Mouse (Mus musculus) layer of hippocampus, adult 8-10 months (tissue): Measurements from ENCODE around the gene Ppef1. TPM values are rescaled to one million over a fixed set of nuclear protein-coding genes. Genes with fewer than 3 reads are reported as not detected.
"Not testable (repeated sequence)": the region's sequence is repeated elsewhere in the genome, so short reads cannot be mapped to it uniquely, and the experiment has no call there.

Experiments used
- DNase-seq, 2 experiments: peaks; one replicate each; pipeline ENCODE4 v3.0.0; 2022; ENCODE audit warnings: low spot score in 2 of 2
- total RNA-seq, 4 experiments: library from RNA; stranded (reverse); gene quantifications; 2 replicates each; pipeline ENCODE4 v1.2.4; 2022

Ppef1 gene
- 1 to 10 TPM in 1 of 4 experiments, under 1 TPM in 3; 0.13 to 2.8 (median 0.80) TPM for total RNA-seq

- no peak for DNase-seq
Measured at GRCm38 (mm10) chrX:160735650-160736049, at the start of gene Ppef1. Ppef1 (minus strand) TSS chrX:160735765.

- DNase-seq, result no peak
Measured at GRCm38 (mm10) chrX:160782276-160782675, 46.7 kb upstream of the Ppef1 start.

- peak; percentile 13 to 29 for DNase-seq
Measured at GRCm38 (mm10) chrX:160773033-160773432, 37.5 kb upstream of the Ppef1 start.

- not testable (repeated sequence) for DNase-seq
Measured at GRCm38 (mm10) chrX:160769622-160770021, 34.1 kb upstream of the Ppef1 start.

GRCm38 (mm10) chrX:160767713-160768112 is 32.1 kb upstream of the Ppef1 start, which contains the start of gene Rs1:
Rs1 (plus strand) TSS chrX:160768013.
- no peak for DNase-seq

- no peak for DNase-seq
Measured at GRCm38 (mm10) chrX:160766233-160766616, 30.7 kb upstream of the Ppef1 start.

- peak; percentile 83 to 95 for DNase-seq
Measured at GRCm38 (mm10) chrX:160765389-160766232, 30.0 kb upstream of the Ppef1 start.

GRCm38 (mm10) chrX:160750808-160751207 is 15.2 kb upstream of the Ppef1 start:
- no peak for DNase-seq

GRCm38 (mm10) chrX:160748653-160749052 is 13.1 kb upstream of the Ppef1 start:
- no peak for DNase-seq

GRCm38 (mm10) chrX:160745399-160745798 is 9.8 kb upstream of the Ppef1 start:
- no peak for DNase-seq

- no peak for DNase-seq
Measured at GRCm38 (mm10) chrX:160699171-160699570, 36.4 kb downstream of the Ppef1 start.

GRCm38 (mm10) chrX:160691559-160691958 is 44.0 kb downstream of the Ppef1 start:
- DNase-seq, result peak in 1 of 2 experiments; percentile 3

GRCm38 (mm10) chrX:160690094-160690493 is 45.5 kb downstream of the Ppef1 start:
- no peak for DNase-seq

GRCm38 (mm10) chrX:160669992-160670391 is 65.6 kb downstream of the Ppef1 start:
- no peak for DNase-seq

GRCm38 (mm10) chrX:160610882-160611644 is 124.5 kb downstream of the Ppef1 start:
- no peak for DNase-seq

GRCm38 (mm10) chrX:160610482-160610881 is 125.1 kb downstream of the Ppef1 start:
- no peak for DNase-seq

GRCm38 (mm10) chrX:160609849-160610248 is 125.7 kb downstream of the Ppef1 start:
- DNase-seq, result no peak

- no peak for DNase-seq
Measured at GRCm38 (mm10) chrX:160603981-160604541, 131.5 kb downstream of the Ppef1 start.

GRCm38 (mm10) chrX:160603316-160603715 is 132.2 kb downstream of the Ppef1 start:
- no peak for DNase-seq

GRCm38 (mm10) chrX:160602770-160603169 is 132.8 kb downstream of the Ppef1 start:
- no peak for DNase-seq

- no peak for DNase-seq
Measured at GRCm38 (mm10) chrX:160601053-160601452, 134.5 kb downstream of the Ppef1 start.
